Mouse (Mus musculus) heart, adult 2 months (tissue): ENCODE results near the gene Nme6.
"Not testable (repeated sequence)": the region's sequence is repeated elsewhere in the genome, so short reads cannot be mapped to it uniquely, and the experiment has no call there.

Experiments used
- CTCF ChIP-seq: fragments of 200-600 bp; IDR thresholded peaks from 2 replicates; pipeline ENCODE4 v1.8.1; 2022; ENCODE audit warnings: antibody characterized with exemption, mild to moderate bottlenecking, moderate library complexity
- EP300 ChIP-seq: fragments of 200-500 bp; IDR thresholded peaks from 2 replicates; pipeline ENCODE4 v1.6.1; 2011; ENCODE audit warnings: low read depth, low read length, control low read depth; ENCODE audit not compliant: insufficient read depth
- POLR2A ChIP-seq: fragments of 200-500 bp; IDR thresholded peaks from 2 replicates; pipeline ENCODE4 v1.6.1; 2011; ENCODE audit warnings: mild to moderate bottlenecking, low read depth, low read length, control low read depth; ENCODE audit not compliant: insufficient read depth

DNA sequence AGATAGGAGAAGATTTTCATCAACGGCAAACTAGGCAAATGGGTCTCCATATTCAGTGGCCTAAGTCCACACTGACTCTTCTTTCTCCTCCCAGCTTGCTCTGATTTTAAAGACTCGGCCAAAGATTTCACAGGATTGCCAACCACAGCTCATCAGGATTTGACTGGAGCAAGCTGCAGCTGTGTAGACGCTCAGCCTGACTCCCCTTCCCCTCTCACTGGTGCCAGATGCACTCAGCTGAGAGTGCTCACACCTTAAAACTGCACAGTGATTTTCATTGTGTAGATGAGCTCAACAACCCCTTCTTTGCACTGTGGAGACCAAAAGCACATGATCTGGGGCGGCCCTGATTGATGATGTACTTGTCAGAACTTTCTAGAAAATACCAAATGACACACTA lies 42.0 kb upstream of the Nme6 start, which contains the start of gene Fbxw27:
- not testable (repeated sequence) for TF ChIP-seq POLR2A, EP300, CTCF
